Mouse (Mus musculus): ENCODE results near the gene Nr2e1. TPM values are rescaled to one million over a fixed set of nuclear protein-coding genes. Genes with fewer than 3 reads are reported as not detected.

Gene Nr2e1
- polyA plus RNA-seq, 1 experiment from 2014 or later: not detected

GRCm38 (mm10) chr10:42593201-42593600 lies 9.8 kb upstream of the Nr2e1 start:
- no peak overlapping the region for H3K9ac ChIP-seq

GRCm38 (mm10) chr10:42591993-42592686 lies 8.7 kb upstream of the Nr2e1 start:
- H3K36me3 ChIP-seq (ENCODE audit: insufficient read depth): no peaks in the 10 kb centered on the region
- no peak overlapping the region for H3K9ac ChIP-seq
- H3K9me3 ChIP-seq (ENCODE audit: low read depth, low read length): no peaks in the 10 kb centered on the region
- DNase-seq: no peak
- ATAC-seq (ENCODE audit: insufficient read depth): no peak
- H3K27ac ChIP-seq (ENCODE audit: low read depth): no peak overlapping the region
- H3K4me1 ChIP-seq (ENCODE audit: insufficient read depth): no peaks in the 10 kb centered on the region
- H3K4me2 ChIP-seq: peak overlapping the region; percentile 45
- WGBS: under 1% methylated on average over 25 of the region's 25 CpGs
- no peak for TF ChIP-seq CTCF (IDR thresholded peaks at IDR 0.05; ENCODE audit: low read depth)
- H3K4me3 ChIP-seq (ENCODE audit: low read depth, low read length): peak overlapping the region; percentile 28
- peaks cover 89% of the 10 kb centered on the region for H3K27me3 ChIP-seq (ENCODE audit: insufficient read depth, low read length)

More at GRCm38 (mm10) chr10:42593201-42593600, 9.8 kb upstream of the Nr2e1 start:
- Histone ChIP-seq H3K4me3 (ENCODE audit: low read depth, low read length) (no peak overlapping the region), H3K4me2 (no peak overlapping the region), H3K9me3 (ENCODE audit: low read depth, low read length) (no peaks in the 10 kb centered on the region), H3K36me3 (ENCODE audit: insufficient read depth) (no peaks in the 10 kb centered on the region), H3K4me1 (ENCODE audit: insufficient read depth) (no peaks in the 10 kb centered on the region), H3K27ac (ENCODE audit: low read depth) (no peak overlapping the region), H3K27me3 (ENCODE audit: insufficient read depth, low read length) (peaks cover 84% of the 10 kb centered on the region)
- WGBS: 9% methylated on average over 7 of the region's 7 CpGs
- DNase-seq (no peak), ATAC-seq (ENCODE audit: insufficient read depth) (no peak)
- no peak for TF ChIP-seq CTCF (IDR thresholded peaks at IDR 0.05; ENCODE audit: low read depth)

GRCm38 (mm10) chr10:42591185-42591992 lies 8.0 kb upstream of the Nr2e1 start:
- H3K4me2 ChIP-seq: peak overlapping the region; percentile 45
- H3K9ac ChIP-seq: no peak overlapping the region; the same call in 1 of the 2 replicates
- H3K36me3 ChIP-seq (ENCODE audit: insufficient read depth): no peaks in the 10 kb centered on the region
- no peak overlapping the region for H3K27ac ChIP-seq (ENCODE audit: low read depth)
- no peaks in the 10 kb centered on the region for H3K9me3 ChIP-seq (ENCODE audit: low read depth, low read length)
- no peaks in the 10 kb centered on the region for H3K4me1 ChIP-seq (ENCODE audit: insufficient read depth)
- WGBS: under 1% methylated on average over 67 of the region's 67 CpGs
- no peak for TF ChIP-seq CTCF (IDR thresholded peaks at IDR 0.05; ENCODE audit: low read depth)
- no peak for DNase-seq
- peak overlapping the region; percentile 28 for H3K4me3 ChIP-seq (ENCODE audit: low read depth, low read length)
- ATAC-seq (ENCODE audit: insufficient read depth): no peak
- peaks cover 96% of the 10 kb centered on the region for H3K27me3 ChIP-seq (ENCODE audit: insufficient read depth, low read length)

- H3K9me3 ChIP-seq (ENCODE audit: low read depth, low read length): no peaks in the 10 kb centered on the region
- no peak for TF ChIP-seq CTCF (IDR thresholded peaks at IDR 0.05; ENCODE audit: low read depth)
- H3K36me3 ChIP-seq (ENCODE audit: insufficient read depth): no peaks in the 10 kb centered on the region
- ATAC-seq (ENCODE audit: insufficient read depth): no peak
- WGBS: 2% methylated on average over 19 of the region's 19 CpGs
- DNase-seq: no peak
- peaks cover 98% of the 10 kb centered on the region for H3K27me3 ChIP-seq (ENCODE audit: insufficient read depth, low read length)
- H3K4me1 ChIP-seq (ENCODE audit: insufficient read depth): no peaks in the 10 kb centered on the region
- no peak overlapping the region for H3K4me2 ChIP-seq
- H3K9ac ChIP-seq: no peak overlapping the region
- H3K4me3 ChIP-seq (ENCODE audit: low read depth, low read length): no peak overlapping the region
- no peak overlapping the region for H3K27ac ChIP-seq (ENCODE audit: low read depth)
Observed at GRCm38 (mm10) chr10:42590261-42591184, 7.1 kb upstream of the Nr2e1 start.

- DNase-seq (no peak), ATAC-seq (ENCODE audit: insufficient read depth) (no peak)
- Histone ChIP-seq H3K27me3 (ENCODE audit: insufficient read depth, low read length) (peaks cover 98% of the 10 kb centered on the region), H3K4me1 (ENCODE audit: insufficient read depth) (no peaks in the 10 kb centered on the region), H3K9ac (no peak overlapping the region), H3K9me3 (ENCODE audit: low read depth, low read length) (no peaks in the 10 kb centered on the region), H3K4me3 (ENCODE audit: low read depth, low read length) (no peak overlapping the region), H3K36me3 (ENCODE audit: insufficient read depth) (no peaks in the 10 kb centered on the region), H3K4me2 (no peak overlapping the region), H3K27ac (ENCODE audit: low read depth) (no peak overlapping the region)
- 3% methylated on average over 5 of the region's 5 CpGs for WGBS
- no peak for TF ChIP-seq CTCF (IDR thresholded peaks at IDR 0.05; ENCODE audit: low read depth)
Observed at GRCm38 (mm10) chr10:42589505-42589904, 6.1 kb upstream of the Nr2e1 start.

GRCm38 (mm10) chr10:42587961-42588750 lies 4.7 kb upstream of the Nr2e1 start:
- 3% methylated on average over 8 of the region's 8 CpGs for WGBS
- no peak overlapping the region for H3K4me3 ChIP-seq (ENCODE audit: low read depth, low read length)
- no peak for DNase-seq
- no peak overlapping the region for H3K27ac ChIP-seq (ENCODE audit: low read depth)
- H3K27me3 ChIP-seq (ENCODE audit: insufficient read depth, low read length): peaks cover 98% of the 10 kb centered on the region
- H3K4me2 ChIP-seq: no peak overlapping the region
- no peak for ATAC-seq (ENCODE audit: insufficient read depth)
- H3K4me1 ChIP-seq (ENCODE audit: insufficient read depth): no peaks in the 10 kb centered on the region
- TF ChIP-seq CTCF (IDR thresholded peaks at IDR 0.05; ENCODE audit: low read depth): no peak
- no peaks in the 10 kb centered on the region for H3K9me3 ChIP-seq (ENCODE audit: low read depth, low read length)
- no peaks in the 10 kb centered on the region for H3K36me3 ChIP-seq (ENCODE audit: insufficient read depth)
- H3K9ac ChIP-seq: no peak overlapping the region

Measured in lung, embryonic 14.5 days (tissue).